Mouse (Mus musculus): ENCODE data around the gene Slc39a11.

DNA sequence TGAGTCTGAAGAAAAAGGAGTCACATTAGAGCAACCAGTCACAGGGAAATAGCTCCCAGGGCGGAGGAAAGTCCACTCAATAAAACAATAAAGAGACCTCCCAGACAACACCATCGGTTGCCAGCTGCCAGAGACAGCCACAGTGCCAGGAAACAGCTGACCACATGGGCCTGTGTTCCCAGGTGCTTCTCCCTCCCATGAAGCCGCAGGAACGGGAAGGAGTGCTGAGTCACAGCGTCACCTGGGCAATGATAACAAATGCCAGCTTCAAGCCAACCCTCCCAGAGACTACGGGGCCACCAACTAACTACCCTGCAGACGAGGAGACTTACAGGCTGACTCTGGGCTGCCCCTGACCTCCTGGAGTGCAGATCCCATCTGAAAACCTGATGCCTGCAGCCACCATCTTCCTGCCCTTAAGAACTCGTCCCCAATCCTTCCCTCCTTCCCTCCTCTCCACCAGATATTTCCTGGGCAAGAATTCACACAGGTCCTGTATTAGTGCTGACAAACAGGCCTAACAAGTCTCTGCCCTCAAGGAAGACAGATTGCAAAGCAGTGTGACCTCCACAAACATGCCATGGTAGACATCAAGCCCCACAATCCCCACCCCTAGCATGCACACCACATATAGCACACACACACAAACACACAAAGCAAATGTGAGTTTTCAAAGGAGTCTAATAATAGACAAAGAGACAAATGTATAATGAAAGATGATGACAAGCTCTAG, 162.1 kb downstream of the Slc39a11 start:
- no peak for TF ChIP-seq CTCF (IDR thresholded peaks at IDR 0.05; ENCODE audit: extremely low read depth, insufficient read length, insufficient replicate concordance, low read depth, low read length)
- no peak for TF ChIP-seq POLR2A (IDR thresholded peaks at IDR 0.05; ENCODE audit: low read depth, low read length)

All from small intestine, adult 2 months (tissue).